Mouse (Mus musculus) heart, adult 9 months (tissue): ENCODE measurements at regions not wholly inside any gene's neighbourhood (a gene's known extent, or its start where the extent isn't known, plus 50 kb on each side); places are given as distances from the start of the nearest gene placed in this dataset.

Experiments used
- DNase-seq, 2 experiments: peaks; one replicate each; pipeline ENCODE4 v3.0.0; 2022; ENCODE audit warnings: low spot score in 2 of 2

DNA sequence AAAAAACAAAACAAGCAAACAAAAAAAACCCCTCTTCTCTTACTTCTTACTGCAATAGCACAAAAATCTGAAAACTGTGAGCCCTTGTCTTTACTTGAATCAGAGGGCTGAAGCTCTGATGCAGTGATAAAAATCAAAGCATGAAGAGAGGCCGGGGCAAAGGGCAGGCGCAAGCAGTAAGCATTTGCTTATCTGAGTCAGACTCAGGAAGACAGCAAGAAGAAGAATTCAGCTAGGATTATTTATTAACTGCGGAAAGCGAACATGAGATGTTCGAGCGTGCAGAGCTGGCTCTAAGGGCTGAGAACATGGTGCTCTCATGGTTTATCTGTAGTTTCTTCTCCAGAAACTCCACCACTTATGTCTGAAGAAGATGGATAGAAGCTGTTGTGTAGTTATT, 163.4 kb upstream of the Sgcd start:
- no peak for DNase-seq

DNA sequence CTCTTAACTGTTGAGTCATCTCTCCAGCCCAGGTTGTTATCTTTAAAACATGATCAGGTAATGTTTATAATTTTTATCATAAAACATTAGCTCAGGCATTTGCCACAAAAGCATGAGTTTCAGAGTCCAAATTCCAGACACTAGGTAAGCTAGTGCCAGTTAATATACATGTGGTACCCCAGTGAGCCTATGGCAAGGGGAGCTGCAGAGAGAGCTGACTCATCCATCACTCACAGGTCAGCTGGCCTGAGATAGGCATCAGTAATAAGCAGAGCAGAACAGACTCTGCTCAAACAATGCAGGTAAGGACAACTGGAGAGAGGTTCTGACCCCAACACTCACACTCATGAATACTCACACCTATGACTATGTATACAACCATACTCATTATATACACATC, 144.6 kb upstream of the Sgcd start:
- DNase-seq = no peak

DNA sequence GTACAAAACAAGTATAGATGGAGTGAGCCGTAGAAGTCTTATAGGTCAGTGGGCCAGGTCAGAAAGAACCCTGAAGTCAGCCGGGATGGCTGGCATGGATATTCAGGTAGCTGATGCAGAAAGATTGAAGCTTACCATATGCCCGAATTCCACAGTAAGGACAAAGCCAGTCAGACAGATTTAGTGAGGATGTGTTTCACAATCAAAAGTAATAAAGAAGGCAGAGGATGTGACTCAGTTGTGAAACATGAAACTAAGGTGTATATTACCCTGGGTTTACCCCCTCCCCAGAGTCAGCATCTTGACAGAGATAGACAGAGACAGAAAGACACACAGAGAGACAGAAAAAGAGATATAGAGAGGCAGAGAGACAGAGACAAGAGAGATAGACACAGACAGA, 109.3 kb upstream of the Sgcd start:
- no peak for DNase-seq

DNA sequence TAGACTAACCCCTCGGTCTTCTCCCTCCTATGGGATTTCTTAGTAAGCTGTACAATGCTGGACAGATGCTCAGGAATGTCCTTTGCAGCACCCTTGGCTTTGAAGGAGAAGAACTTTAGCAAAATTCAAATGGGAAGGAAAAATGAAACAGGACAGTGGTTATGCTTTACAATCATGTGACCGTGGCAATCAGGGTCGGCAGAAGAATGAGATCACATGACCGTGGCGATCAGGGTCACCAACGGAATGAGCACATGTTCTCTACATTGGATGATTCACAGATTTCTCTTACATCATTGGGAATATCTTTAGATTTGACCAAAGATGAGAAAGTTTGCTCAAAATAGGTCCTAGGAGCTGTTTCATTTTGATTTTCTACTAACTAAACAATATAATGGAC, 108.7 kb upstream of the Sgcd start:
- no peak for DNase-seq

DNA sequence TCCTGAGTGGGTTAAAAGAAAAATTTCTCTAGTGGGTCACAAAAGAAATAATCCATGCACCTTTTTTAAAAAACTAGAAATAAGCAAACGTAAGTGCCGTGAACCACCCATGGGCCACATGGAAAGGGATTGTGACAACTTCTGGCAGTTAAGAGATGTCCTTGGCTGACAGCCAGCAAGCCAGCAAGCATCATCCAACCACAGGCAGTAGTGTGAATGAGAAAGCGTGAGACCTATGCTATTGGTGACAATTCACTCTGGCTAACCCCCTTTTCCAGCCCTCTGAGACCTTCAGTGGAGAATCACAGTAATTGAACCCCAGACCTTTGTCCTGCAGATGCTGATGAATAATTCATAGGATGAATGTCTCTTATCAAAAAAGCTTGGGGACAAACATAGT, 78.3 kb upstream of the Sgcd start:
- DNase-seq = peak in 1 of 2 experiments; percentile 8

DNA sequence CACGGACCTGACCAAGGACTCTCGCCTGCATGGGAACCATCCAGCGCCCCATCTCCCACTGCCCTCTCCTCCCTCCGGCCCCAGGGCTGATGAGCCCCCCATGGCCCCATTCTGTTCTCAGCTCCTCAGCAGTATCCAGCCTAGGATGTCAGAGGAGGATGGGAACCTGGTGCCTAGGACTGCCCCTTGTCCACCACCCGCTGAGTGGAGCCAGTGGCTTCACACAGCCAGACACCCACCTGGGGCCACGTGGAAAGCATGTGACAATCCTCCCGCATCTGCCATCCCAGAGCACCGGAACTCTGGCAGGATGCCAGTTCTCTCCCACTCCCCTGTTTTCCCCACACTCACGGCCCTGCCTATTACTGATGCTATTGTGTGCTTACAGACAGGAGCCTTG, 75.0 kb upstream of the Sgcd start:
- no peak for DNase-seq

DNA sequence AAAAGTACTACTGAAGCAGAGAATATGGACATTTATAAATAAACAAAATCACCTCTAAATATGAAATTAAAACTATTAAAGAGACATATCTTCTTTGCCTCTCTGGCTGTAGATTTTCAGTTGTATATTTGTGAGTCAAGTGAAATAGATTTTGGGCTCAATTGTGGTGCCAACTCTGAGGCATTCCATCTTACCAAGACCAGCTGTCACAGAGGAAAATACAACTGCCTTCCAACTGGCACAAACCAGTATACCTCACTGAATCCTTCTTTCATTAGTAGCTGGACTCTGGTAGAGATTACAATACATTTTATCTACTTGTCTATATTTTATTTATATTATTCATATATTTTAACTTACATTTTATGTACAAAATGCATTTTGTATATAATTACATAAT, 72.7 kb upstream of the Sgcd start:
- DNase-seq = no peak

DNA sequence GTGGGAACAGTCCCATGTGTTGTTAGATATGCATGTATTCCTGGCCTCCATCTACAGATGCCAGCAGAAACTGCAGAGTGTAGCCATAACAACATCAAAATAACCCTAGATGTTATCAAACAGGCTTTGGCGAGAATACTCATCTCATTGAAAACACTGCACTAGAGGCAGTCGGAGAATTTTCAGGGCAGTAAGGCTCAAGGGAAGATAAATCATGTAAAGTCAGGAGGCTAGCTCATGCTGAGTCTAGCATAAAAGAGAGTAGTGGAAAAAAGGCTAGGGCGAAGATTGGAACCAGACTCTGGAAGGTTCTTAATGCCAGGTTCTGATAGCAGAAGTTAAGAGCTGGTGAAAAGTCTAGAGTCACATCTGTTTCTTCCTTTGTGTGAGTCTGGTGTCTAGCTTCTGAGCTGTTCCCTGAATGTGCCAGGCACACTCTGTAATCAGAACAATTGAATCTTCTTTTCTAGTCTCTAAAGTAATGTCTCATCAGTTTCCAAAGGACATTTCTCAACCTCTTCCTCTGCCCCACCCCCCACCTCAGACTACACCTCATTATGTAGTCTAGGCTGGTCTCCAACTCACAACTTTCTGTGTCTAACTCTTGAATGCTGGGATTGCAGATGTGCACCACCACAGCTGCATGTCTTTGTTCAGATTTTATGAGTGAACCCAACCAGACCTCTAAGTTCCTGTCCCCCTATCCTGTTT, 62.5 kb upstream of the Sgcd start:
- no peak for DNase-seq

DNA sequence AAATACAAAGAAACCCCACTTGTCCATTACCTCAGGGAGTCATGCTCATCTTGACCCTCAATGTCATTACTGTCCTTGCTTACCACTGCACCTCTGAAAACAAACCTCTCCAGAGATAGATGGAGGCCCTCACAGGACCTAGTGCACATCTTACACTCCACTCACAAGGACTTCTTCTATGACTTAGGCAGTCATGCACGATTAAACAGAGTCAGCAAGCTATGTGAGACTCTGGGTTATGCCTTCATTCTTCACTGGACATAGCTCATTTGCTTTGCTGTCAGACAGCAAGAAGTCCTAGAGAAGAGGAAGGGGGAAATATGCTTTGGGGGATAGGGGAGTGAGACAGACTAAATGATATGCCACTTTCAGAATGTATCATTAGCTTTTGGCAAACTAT, 59.5 kb upstream of the Sgcd start:
- no peak for DNase-seq
